Mouse (Mus musculus) left cerebral cortex, postnatal 4 days (tissue): Measurements from ENCODE around the gene Psma3. TPM values are rescaled to one million over a fixed set of nuclear protein-coding genes. Genes with fewer than 3 reads are reported as not detected.
A peak's percentile ranks its signal among the peaks of the same experiment; 100 is the strongest.
"Not testable (repeated sequence)": the region's sequence is repeated elsewhere in the genome, so short reads cannot be mapped to it uniquely, and the experiment has no call there.

Source experiments
- DNase-seq: peaks from one replicate; pipeline ENCODE4 v3.0.0-alpha.2; 2022
- intact Hi-C: fragments of 180-260 bp; cut with DNase I; formaldehyde crosslinking; loops from one replicate; pipeline ENCODE4 v1.15.1; 2025
- total RNA-seq, 2 experiments: library from RNA; stranded (reverse); gene quantifications; 2 replicates each; pipeline ENCODE4 v1.2.3; 2021

Gene Psma3
- total RNA-seq, 2 experiments from 2014 or later, result 272 to 286 TPM

- no peak for DNase-seq
- intact Hi-C loops, result no loop called here
Observed at GRCm38 (mm10) chr12:71000344-71000743, 25.9 kb downstream of the Psma3 start.

GRCm38 (mm10) chr12:71001456-71001855 lies 27.0 kb downstream of the Psma3 start:
- intact Hi-C loops, result no loop called here
- DNase-seq, result no peak

- DNase-seq, result no peak
- intact Hi-C loops, result no loop called here
Observed at GRCm38 (mm10) chr12:71003760-71004426, 29.5 kb downstream of the Psma3 start.

GRCm38 (mm10) chr12:71006141-71006540 lies 31.7 kb downstream of the Psma3 start:
- DNase-seq, result no peak
- intact Hi-C loops, result no loop called here

GRCm38 (mm10) chr12:71006901-71007300 lies 32.5 kb downstream of the Psma3 start:
- no peak for DNase-seq
- intact Hi-C loops, result no loop called here

- DNase-seq, result no peak
- intact Hi-C loops, result no loop called here
Observed at GRCm38 (mm10) chr12:71009769-71010168, 35.3 kb downstream of the Psma3 start.

GRCm38 (mm10) chr12:71014845-71015362 lies 40.5 kb downstream of the Psma3 start:
- DNase-seq, result peak; percentile 71
- intact Hi-C loops, result no loop called here

GRCm38 (mm10) chr12:71015363-71016210 lies 41.2 kb downstream of the Psma3 start, which contains the start of gene Arid4a:
Arid4a (plus strand) TSS chr12:71015990.
- intact Hi-C loops, result no loop called here
- DNase-seq, result peak; percentile 96

- intact Hi-C loops, result no loop called here
Observed at GRCm38 (mm10) chr12:71016211-71016502, 41.7 kb downstream of the Psma3 start.

GRCm38 (mm10) chr12:71016503-71017241 lies 42.3 kb downstream of the Psma3 start:
- DNase-seq, result peak; percentile 29
- intact Hi-C loops, result no loop called here

More at GRCm38 (mm10) chr12:71016211-71016502, 41.7 kb downstream of the Psma3 start:
- no peak for DNase-seq

- intact Hi-C loops, result no loop called here
- no peak for DNase-seq
Observed at GRCm38 (mm10) chr12:71017242-71017571, 42.8 kb downstream of the Psma3 start.

GRCm38 (mm10) chr12:71017827-71018226 lies 43.4 kb downstream of the Psma3 start:
- intact Hi-C loops, result no loop called here
- DNase-seq, result no peak

- DNase-seq, result peak; percentile 33
Observed at GRCm38 (mm10) chr12:71019211-71019610, 44.8 kb downstream of the Psma3 start.

GRCm38 (mm10) chr12:71024411-71024810 lies 50.0 kb downstream of the Psma3 start:
- intact Hi-C loops, result no loop called here
- DNase-seq, result no peak

More at GRCm38 (mm10) chr12:71019211-71019610, 44.8 kb downstream of the Psma3 start:
- intact Hi-C loops, result no loop called here

- intact Hi-C loops, DNase-seq: not testable (repeated sequence)
Observed at GRCm38 (mm10) chr12:71028265-71028664, 53.8 kb downstream of the Psma3 start.

- DNase-seq, result no peak
- intact Hi-C loops, result no loop called here
Observed at GRCm38 (mm10) chr12:71030260-71030659, 55.8 kb downstream of the Psma3 start.

GRCm38 (mm10) chr12:71030722-71031121 lies 56.3 kb downstream of the Psma3 start:
- intact Hi-C loops, result no loop called here
- DNase-seq, result no peak

- intact Hi-C loops, result no loop called here
- DNase-seq, result no peak
Observed at GRCm38 (mm10) chr12:71035826-71036225, 61.4 kb downstream of the Psma3 start.

GRCm38 (mm10) chr12:71036729-71037404 lies 62.4 kb downstream of the Psma3 start:
- intact Hi-C loops, result no loop called here

GRCm38 (mm10) chr12:71040462-71040861 lies 66.0 kb downstream of the Psma3 start:
- intact Hi-C loops, result no loop called here
- DNase-seq, result no peak

More at GRCm38 (mm10) chr12:71036729-71037404, 62.4 kb downstream of the Psma3 start:
- no peak for DNase-seq

- no peak for DNase-seq
- intact Hi-C loops, result no loop called here
Observed at GRCm38 (mm10) chr12:71042451-71042850, 68.0 kb downstream of the Psma3 start.
